Mouse (Mus musculus) embryonic facial prominence, embryonic 14.5 days (tissue): ENCODE measurements at regions not wholly inside any gene's neighbourhood (a gene's known extent, or its start where the extent isn't known, plus 50 kb on each side); places are given as distances from the start of the nearest gene placed in this dataset.

ENCODE experiments used
- ATAC-seq: fragments of 200-750 bp; cut with Nextera tagmentation; 2 replicates; pipeline ENCODE4 v1.8.0; 2017; ENCODE audit warnings: low read depth, moderate number of reproducible peaks, moderate TSS enrichment
- DNase-seq: peaks from one replicate; pipeline ENCODE4 v3.0.0-alpha.2; 2015; ENCODE audit warnings: low spot score
- H3K27ac ChIP-seq: fragments of 300-500 bp; sonication (generic); replicated peaks from 2 replicates; pipeline ENCODE4 v1.5.1; 2014; ENCODE audit warnings: low read depth, mild to moderate bottlenecking, low read length, moderate library complexity
- H3K27me3 ChIP-seq: fragments of 300-500 bp; sonication (generic); replicated peaks from 2 replicates; pipeline ENCODE4 v1.6.1; 2014; ENCODE audit warnings: low read length; ENCODE audit not compliant: control insufficient read depth, insufficient read depth
- H3K36me3 ChIP-seq: fragments of 300-500 bp; sonication (generic); 2 replicates; pipeline ENCODE4 v1.6.1; 2014; ENCODE audit warnings: low read length, mixed read lengths; ENCODE audit not compliant: control insufficient read depth, insufficient read depth
- H3K4me1 ChIP-seq: fragments of 300-500 bp; sonication (generic); 2 replicates; pipeline ENCODE4 v1.6.1; 2014; ENCODE audit warnings: antibody characterized with exemption, low read length; ENCODE audit not compliant: control insufficient read depth, insufficient read depth
- H3K4me2 ChIP-seq: fragments of 300-500 bp; sonication (generic); 2 replicates; pipeline ENCODE4 v1.6.1; 2014; ENCODE audit warnings: low read depth, mild to moderate bottlenecking, low read length, moderate library complexity, mixed read lengths
- H3K4me3 ChIP-seq: fragments of 300-500 bp; sonication (generic); 2 replicates; pipeline ENCODE4 v1.5.1; 2014; ENCODE audit warnings: low read depth, mild to moderate bottlenecking, low read length
- H3K9ac ChIP-seq: fragments of 300-500 bp; sonication (generic); 2 replicates; pipeline ENCODE4 v1.6.1; 2014; ENCODE audit warnings: low read depth, mild to moderate bottlenecking, low read length, moderate library complexity, mixed read lengths
- H3K9me3 ChIP-seq: fragments of 300-500 bp; sonication (generic); 2 replicates; pipeline ENCODE4 v1.6.1; 2016; ENCODE audit warnings: low read length; ENCODE audit not compliant: control insufficient read depth
- WGBS: fragments of 180-500 bp; shearing (Covaris S2); extraction: QIAGEN DNeasy Blood & Tissue Kit; methylation state at CpG from one replicate; pipeline ENCODE4 v1.1.7; 2014; 5-methylcytosine and 5-hydroxymethylcytosine counted together

GRCm38 (mm10) chr14:24751227-24751626, 264.3 kb downstream of the Rps24 start:
- Histone ChIP-seq H3K4me3 (no peak overlapping the region), H3K27ac (no peak overlapping the region), H3K4me2 (no peak overlapping the region), H3K9ac (no peak overlapping the region), H3K4me1 (peaks cover 8% of the 10 kb centered on the region; the same call in 1 of the 2 replicates), H3K27me3 (no peaks in the 10 kb centered on the region), H3K36me3 (no peaks in the 10 kb centered on the region), H3K9me3 (no peaks in the 10 kb centered on the region)
- no peak for ATAC-seq
- DNase-seq = no peak
- 95% methylated on average over 8 of the region's 8 CpGs for WGBS

DNA sequence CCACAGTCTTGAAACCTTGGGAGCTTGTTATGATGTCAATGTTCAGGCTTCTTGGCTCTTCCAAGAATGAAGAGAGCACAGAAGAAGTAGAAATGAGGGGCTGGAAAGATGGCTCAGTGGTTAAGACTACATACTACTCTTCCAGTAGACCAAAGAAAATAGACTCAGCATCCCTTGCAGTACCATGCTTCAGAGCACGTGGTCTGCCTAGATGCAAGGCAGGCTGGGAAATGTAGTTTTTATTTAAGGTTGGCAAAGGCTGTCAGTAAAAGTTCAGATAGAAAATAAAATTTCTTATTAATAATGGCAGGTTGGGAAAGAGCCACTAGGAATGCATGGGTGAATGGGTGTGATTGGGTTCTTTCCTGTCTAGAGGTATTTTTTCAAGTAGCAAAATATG, 267.8 kb downstream of the Rps24 start:
- no peaks in the 10 kb centered on the region for H3K36me3 ChIP-seq
- H3K4me3 ChIP-seq = no peak overlapping the region
- no peaks in the 10 kb centered on the region for H3K27me3 ChIP-seq
- DNase-seq (no peak), ATAC-seq (no peak)
- no peaks in the 10 kb centered on the region for H3K9me3 ChIP-seq
- no peaks in the 10 kb centered on the region; the same call in 1 of the 2 replicates for H3K4me1 ChIP-seq
- 33% methylated on average over 1 of the region's 1 CpGs for WGBS
- no peak overlapping the region for H3K4me2 ChIP-seq
- H3K27ac ChIP-seq = no peak overlapping the region
- no peak overlapping the region for H3K9ac ChIP-seq

GRCm38 (mm10) chr14:24755426-24756117, 268.6 kb downstream of the Rps24 start:
- ATAC-seq = no peak
- DNase-seq = no peak
- Histone ChIP-seq H3K4me1 (no peaks in the 10 kb centered on the region; the same call in 1 of the 2 replicates), H3K9me3 (no peaks in the 10 kb centered on the region), H3K27ac (no peak overlapping the region), H3K9ac (no peak overlapping the region), H3K4me3 (no peak overlapping the region), H3K4me2 (no peak overlapping the region), H3K27me3 (no peaks in the 10 kb centered on the region), H3K36me3 (no peaks in the 10 kb centered on the region)
- 85% methylated on average over 12 of the region's 12 CpGs for WGBS

- no peaks in the 10 kb centered on the region for H3K9me3 ChIP-seq
- no peak overlapping the region for H3K4me3 ChIP-seq
- no peak overlapping the region for H3K9ac ChIP-seq
- no peak for ATAC-seq
- DNase-seq = no peak
- no peaks in the 10 kb centered on the region for H3K27me3 ChIP-seq
- no peak overlapping the region for H3K4me2 ChIP-seq
- no peaks in the 10 kb centered on the region for H3K36me3 ChIP-seq
- WGBS = 80% methylated on average over 1 of the region's 1 CpGs
- H3K4me1 ChIP-seq = no peaks in the 10 kb centered on the region; the same call in 1 of the 2 replicates
- no peak overlapping the region for H3K27ac ChIP-seq
Observed at GRCm38 (mm10) chr14:24757302-24757701, 270.4 kb downstream of the Rps24 start.

DNA sequence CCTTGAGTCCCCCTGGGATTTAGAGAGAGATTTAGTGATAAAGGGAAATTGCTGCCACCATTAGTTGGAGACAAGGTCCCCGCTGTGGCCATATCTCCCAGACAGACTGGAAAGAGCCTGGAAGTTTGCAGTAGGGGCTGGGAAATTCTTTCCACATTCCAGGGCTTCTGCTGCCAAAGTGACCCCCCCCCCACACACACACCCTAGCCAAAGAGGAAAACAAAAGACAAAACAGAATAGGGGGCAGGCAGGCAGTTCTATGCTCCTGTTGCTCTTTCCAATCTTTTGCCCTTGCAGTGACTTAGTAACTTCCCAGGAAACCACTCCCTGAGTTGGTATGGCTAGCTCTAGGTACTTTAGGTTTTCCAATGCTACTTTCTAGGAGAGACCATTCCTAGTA, 270.9 kb downstream of the Rps24 start:
- Histone ChIP-seq H3K9ac (no peak overlapping the region), H3K4me2 (no peak overlapping the region), H3K4me1 (no peaks in the 10 kb centered on the region; the same call in 1 of the 2 replicates), H3K36me3 (no peaks in the 10 kb centered on the region), H3K4me3 (no peak overlapping the region), H3K27ac (no peak overlapping the region), H3K27me3 (no peaks in the 10 kb centered on the region), H3K9me3 (no peaks in the 10 kb centered on the region)
- DNase-seq (no peak), ATAC-seq (no peak)
- 31% methylated on average over 1 of the region's 1 CpGs for WGBS

DNA sequence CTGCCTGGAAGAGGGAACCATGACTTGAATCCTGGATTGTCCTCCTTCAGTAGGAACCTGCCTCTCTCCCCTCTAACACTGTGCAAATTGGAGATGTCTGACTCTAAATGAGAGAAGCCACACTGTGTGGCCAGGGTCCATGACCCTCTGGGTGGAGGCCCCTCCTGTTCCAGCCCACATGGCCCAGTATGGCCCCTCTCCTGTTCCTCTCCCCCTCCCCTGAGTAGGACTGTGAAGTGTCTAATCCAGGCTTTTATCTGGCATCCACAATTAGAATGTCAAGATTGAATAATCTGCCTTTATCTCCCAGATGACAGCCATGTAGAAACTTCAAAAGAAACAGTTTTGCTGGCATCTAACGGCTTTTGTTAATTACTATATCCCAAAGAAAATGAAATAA, 274.0 kb downstream of the Rps24 start:
- WGBS = 66% methylated on average over 1 of the region's 1 CpGs
- DNase-seq = no peak
- no peaks in the 10 kb centered on the region for H3K9me3 ChIP-seq
- H3K4me1 ChIP-seq = no peaks in the 10 kb centered on the region; the same call in 1 of the 2 replicates
- H3K4me2 ChIP-seq = no peak overlapping the region
- H3K27ac ChIP-seq = no peak overlapping the region
- no peaks in the 10 kb centered on the region for H3K27me3 ChIP-seq
- H3K4me3 ChIP-seq = no peak overlapping the region
- H3K9ac ChIP-seq = no peak overlapping the region
- H3K36me3 ChIP-seq = no peaks in the 10 kb centered on the region
- no peak for ATAC-seq

GRCm38 (mm10) chr14:24762468-24763274, 275.7 kb downstream of the Rps24 start:
- H3K9me3 ChIP-seq = no peaks in the 10 kb centered on the region
- DNase-seq (no peak), ATAC-seq (no peak; the same call in 1 of the 2 replicates)
- H3K36me3 ChIP-seq = no peaks in the 10 kb centered on the region
- H3K9ac ChIP-seq = no peak overlapping the region
- H3K27me3 ChIP-seq = no peaks in the 10 kb centered on the region
- H3K27ac ChIP-seq = no peak overlapping the region
- 14% methylated on average over 7 of the region's 7 CpGs for WGBS
- H3K4me2 ChIP-seq = no peak overlapping the region
- H3K4me3 ChIP-seq = no peak overlapping the region
- no peaks in the 10 kb centered on the region; the same call in 1 of the 2 replicates for H3K4me1 ChIP-seq

DNA sequence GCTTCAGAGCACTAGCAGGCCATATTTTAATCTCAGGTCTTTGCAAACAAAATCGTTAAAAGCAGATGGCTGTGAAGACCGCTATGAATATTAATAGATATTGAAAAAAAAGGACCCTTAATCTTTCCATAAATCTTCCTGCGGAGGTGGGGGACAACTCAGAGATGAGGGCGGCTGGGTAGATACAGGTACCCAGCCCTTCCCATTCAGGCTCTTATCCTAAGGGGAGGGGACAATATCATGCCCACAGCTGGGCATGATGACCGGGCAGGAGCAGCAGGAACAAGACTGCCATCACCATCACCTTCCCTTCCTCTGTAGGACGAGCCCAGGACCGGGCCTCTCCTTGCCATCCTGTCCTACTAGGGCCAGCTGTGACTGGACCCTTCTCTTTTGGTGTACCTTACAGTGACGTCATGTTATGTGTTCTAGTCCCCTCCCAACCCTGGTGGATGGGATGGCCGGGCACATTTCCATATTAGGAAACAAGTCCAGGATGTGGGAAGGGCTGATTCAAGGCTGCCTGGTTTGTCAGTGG, 276.4 kb downstream of the Rps24 start:
- WGBS = 58% methylated on average over 9 of the region's 9 CpGs

More for the DNA sequence above, 276.4 kb downstream of the Rps24 start:
- Histone ChIP-seq H3K4me3 (no peak overlapping the region), H3K4me2 (no peak overlapping the region), H3K36me3 (no peaks in the 10 kb centered on the region), H3K9me3 (no peaks in the 10 kb centered on the region), H3K4me1 (peaks cover 3% of the 10 kb centered on the region; the same call in 1 of the 2 replicates), H3K9ac (no peak overlapping the region), H3K27me3 (no peaks in the 10 kb centered on the region), H3K27ac (no peak overlapping the region)
- ATAC-seq (no peak), DNase-seq (no peak)
